Mouse (Mus musculus) right cerebral cortex, postnatal 25 days (tissue): Measurements from ENCODE around the gene Qser1.

Experiments used
- DNase-seq: peaks from one replicate; pipeline ENCODE4 v3.0.0; 2022

Gene Qser1

DNA sequence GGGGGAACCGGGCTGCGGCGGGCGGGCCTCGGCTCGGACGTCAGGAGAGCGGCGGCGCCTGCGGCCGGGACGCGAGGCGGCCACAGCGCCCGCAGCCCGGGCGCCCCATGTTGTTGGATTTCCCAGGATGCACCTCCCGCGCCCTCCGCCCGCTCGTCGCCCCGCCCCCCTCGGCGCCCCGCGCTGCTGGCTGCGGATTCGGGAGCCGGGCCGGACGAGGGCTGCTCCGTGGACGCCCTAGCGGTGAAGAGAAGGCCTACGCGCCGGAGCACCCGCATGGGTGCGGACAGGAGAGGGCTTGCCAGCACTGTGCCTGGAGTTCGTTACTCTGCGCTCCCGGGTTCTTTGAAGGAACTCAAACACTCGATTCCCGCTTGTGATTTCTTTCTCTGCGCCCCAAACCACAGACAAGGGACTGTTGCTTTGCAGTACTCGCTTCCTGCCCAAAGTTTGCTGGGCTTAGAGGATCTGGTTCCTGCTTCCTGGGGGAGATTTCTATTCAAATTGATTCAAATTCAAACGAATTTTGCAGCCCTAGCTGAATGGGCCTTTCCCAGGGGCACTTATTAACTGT is 393 bp upstream of the Qser1 start:
- peak; percentile 89 for DNase-seq

DNA sequence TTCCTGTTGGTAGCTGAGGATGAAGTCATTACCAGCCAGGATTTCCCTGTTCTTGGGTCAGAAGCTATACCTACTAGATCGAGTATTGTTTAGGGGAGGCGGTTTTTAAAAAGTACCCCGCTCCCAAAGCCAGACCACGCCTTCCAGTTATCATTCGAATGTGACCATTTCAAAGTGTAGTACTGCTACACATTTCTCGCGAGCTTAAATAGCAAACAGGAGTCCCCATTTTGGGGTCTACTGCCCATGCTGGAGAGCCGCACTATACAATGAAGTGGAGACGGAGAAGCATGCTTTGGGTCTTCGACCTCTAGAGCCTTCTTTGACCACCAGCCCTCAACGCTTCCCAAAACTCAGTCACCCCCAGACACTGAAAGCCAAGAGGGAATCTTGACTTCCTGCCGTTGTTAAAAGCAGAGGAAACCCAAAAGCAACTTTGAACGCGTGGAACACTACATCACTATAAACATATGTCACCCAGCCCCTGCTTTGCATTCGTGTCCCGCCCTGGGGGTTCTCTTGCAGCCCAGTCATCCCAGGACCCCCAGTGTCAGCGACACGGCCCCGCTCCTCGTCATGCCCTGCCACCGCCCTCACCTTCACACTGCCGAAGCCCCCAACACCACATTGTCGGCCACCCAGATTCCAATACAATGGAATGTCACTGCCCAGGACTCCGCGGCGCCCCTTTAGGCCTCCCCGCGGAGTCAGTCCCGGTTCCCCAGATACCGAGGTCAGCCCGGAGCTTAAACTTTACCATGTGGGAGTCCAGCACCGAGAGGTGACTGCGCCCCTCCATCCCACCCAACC is 794 bp downstream of the Qser1 start:
- DNase-seq, result no peak

DNA sequence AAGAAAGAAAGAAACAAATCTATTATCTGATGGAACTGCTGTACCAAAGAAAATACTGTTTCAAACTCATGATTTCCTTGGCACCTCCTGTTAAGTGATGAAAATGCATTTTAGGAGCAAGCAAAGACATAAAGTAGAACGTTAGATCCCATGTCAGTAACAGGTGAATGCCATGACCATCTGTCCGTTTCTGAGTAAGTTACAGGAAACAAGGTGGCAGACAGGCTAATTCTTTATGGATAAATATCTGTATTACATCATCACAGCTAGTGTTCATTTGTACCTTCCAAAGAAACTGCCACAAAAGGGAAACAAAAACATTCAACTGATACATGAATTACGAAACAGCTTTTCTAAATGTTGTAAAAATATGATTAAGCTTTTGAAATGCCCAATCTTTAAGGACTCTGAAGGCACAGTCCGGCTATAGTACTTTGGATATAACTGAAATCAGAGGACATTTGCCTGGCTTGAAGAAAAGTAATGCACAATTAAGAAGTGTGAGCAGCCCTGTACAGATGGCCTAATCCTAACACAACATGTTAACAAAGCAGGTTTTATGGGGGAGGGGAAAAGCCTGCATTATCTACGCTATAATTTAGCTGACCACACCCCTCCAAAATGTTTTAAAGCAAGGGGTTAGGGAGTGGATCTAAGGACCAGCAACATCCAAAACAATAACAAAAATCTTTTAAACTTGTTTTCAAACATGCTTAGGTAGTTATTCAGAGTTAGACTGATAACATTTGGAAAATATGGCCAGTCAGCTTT is 2.2 kb downstream of the Qser1 start:
- no peak for DNase-seq

DNA sequence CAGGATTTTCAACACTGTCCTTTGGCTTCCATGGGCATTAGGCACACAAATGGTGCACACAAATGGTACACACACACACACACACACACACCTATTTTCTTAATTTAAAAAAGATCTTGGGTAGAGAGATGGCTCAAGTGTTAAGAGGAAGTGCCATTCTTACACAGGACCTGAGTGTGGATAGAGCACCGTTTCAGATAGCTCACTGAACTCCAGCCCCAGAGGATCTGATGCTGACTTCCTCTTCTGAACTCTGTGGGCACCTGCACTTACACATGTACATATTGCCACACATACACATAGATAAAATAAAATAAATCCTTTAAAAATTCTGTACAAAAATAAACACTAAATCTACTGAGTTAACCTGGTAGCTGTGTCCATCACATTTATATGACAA is 11.1 kb downstream of the Qser1 start:
- no peak for DNase-seq

DNA sequence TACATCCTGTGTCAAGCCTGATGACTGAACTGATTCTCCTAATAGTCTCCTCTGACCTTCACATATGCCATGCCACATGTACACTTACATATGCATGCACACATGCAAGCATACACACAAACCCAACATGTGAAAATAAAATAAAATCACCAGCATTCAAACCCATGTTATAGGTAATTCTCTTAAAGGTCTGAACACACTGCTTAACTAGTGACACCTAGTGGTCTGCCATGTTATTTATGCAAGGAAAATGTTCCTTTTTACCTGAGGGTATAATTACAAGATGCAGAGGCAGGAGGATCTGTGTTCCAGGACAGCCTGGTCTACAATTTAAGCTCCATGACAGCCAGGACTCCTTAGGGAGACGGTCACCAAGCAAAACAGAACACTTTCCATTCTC is 41.8 kb downstream of the Qser1 start:
- DNase-seq, result no peak

DNA sequence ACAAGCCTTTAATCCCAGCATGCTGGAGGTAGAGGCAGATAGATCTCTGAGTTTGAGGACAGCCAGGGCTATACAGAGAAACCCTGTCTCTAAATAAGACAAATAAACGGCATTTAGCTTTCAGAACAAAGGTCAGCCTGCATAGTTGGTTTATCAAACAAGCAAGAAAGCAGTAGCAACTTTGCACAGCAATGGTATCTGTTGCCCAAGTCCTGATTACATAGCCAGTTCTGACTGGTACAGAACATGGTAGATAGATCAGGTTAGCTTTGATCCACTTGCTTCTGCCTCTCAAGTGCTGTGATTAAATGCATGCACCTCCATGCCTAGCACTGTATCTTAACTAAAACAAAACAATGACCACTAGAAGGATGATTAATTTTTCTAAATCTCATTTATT is 47.9 kb downstream of the Qser1 start:
- DNase-seq, result no peak

DNA sequence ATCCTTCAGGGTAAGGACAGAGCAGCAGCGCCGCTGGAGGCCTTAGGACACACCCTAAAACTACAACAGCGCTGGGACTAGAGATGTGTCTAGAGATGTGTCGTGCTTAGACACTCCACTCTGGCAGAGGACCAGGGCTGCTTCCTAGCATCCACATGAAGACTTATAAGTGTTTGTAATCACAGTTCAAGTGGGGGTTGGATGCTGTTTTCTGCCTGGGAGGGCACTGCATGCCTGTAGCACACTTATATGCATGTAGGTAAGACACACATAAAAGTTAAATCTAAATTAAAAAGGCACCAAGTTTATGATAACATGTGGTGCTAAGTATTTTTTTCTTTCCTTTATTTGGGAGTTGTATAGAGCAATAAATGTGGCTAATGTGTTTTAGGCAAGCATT is 52.5 kb downstream of the Qser1 start:
- no peak for DNase-seq

DNA sequence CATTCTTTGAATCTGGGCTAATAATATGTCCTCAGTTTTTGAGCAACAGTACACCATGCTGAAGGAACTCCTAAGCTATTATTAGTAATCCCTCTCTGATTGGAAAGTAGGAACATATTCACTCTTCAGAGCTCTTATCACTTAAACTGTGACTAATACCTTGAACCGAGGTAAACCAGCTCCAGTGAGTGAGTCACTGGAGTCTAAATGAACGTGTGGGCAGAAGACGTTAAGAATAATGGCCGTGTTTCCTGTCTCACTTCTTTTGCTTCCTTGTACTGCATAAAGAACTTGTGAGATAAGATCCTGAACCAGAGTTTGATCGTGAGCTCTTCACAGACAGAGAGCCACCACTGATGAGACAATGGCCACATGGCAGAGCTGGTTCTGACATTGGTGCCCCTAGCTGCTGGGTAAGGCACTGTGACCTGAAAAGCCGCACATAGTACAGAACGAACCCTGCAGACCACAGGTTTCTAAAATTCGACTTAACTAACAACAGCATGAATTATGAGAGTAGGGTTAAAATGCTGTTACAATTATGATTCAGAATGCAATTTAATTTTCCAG is 53.3 kb downstream of the Qser1 start:
- no peak for DNase-seq

DNA sequence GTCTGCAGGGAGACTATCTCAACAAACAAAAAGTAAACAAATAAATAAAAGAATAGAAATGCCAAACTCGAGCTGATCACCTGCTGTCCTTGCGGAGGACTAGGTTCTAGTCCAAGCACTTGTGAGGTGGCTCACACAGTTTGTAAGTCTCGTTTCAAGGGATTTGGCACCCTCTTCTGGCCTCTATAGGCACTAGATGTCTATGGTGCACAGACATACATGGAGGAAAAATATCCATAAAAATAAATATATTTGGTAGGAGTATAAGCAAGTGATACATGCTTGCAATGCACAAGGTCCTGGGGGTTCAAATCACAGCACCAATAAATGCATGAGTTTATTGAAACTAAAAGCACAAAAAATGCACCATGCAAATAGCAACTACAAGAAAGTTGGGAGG is 65.9 kb downstream of the Qser1 start:
- DNase-seq, result no peak

DNA sequence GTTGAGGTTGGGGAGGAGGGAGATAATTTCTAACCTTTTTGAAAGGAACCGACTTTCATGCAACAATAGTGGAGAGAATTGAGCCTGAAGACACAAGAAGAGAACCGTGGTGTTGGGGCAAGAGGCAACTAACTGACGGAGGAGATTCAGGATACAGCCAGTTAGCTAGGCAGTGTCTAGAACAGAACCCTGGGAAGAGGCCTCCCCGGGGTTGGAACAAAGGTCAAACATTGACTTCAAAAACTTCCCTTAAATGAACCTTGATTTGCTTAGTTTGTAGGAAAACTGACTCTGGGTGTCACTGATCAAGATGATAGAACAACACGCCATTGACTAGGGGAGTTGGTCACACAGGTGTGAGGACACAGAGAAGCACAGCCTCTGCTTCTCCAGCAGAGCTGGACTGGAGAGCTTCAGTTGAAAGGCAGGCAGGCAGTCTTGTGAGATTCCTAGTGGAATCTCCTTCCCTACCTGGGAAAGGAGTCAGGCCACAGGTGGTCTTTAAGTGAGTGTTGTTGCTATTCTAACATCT is 67.8 kb downstream of the Qser1 start:
- DNase-seq, result no peak

DNA sequence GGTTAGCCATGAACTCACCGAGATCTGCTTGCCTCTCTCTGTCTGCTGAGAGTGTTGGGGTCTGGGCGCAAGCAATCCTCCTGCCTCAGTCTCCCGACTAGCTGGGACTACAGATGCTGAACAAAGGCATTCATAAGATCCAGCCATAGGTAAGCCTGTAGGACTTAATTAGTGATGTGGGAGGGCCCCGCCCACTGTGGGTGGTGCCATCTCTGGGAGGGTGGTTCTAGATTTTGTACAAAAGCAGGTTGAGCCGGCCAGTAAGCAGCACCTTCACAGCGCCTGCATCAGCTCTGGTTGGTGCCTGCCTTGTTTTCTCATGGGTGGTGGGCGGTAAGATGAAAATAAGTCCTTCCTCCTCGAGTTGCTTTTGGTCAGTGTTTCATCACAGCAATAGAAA is 70.3 kb downstream of the Qser1 start:
- no peak for DNase-seq

DNA sequence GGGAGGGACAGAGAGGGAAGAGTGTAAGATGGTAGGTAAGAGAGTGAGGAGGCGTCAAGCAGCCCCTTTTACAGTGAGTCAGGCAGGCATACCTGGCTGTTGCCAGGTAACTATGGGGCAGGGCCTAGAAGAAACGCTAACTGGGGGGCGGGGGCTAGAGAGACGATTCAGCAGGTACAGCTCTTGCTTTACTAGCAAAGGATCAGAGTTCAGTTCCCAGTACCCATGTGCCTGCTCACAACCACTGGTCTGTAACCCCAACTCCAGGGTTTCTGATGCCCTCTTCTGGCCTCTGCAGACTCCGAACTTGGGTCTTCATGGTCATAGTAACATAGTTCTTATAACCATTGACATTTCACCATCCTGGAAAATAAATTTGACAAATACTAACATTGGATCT is 72.6 kb downstream of the Qser1 start:
- no peak for DNase-seq

DNA sequence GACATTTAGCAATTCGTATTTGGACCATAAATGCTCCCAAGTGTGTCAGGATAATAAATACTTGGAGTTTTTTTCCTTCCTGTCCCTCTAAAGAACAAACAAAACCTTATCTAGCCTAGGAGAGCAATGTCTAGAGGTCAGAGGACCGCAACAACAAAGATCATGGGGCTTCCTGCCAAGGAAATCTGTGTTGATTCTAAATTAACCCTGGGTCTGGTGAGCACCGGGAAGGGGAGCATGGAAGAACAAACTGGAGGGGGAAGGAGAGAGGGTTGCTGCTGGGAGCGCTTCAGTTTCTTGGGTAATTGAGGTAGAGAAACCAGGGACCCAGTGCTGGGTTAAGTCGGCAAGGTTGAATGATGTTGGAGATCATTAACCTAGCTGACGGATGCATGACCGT is 73.4 kb downstream of the Qser1 start:
- DNase-seq, result no peak

DNA sequence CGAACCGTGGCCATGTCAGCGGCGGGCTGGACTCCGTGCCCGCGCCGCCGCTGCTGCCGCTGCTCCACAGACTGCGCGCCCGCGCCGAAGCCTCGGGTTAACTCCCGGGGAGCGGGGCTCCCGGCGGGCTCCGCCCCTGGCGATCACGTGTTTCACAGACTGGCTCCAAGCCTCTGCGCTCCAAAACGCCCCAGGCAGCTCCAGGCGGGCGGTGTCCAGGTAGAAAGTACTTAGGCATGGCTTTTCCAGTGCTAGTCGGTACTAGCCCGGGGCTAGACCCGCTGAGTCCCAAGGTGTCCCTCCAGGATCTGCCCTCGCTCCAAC is 73.9 kb downstream of the Qser1 start, which contains the start of gene Depdc7:
Depdc7 (minus strand) TSS at position 138 of the 324 bp plus-strand sequence.
- peak; percentile 84 for DNase-seq

DNA sequence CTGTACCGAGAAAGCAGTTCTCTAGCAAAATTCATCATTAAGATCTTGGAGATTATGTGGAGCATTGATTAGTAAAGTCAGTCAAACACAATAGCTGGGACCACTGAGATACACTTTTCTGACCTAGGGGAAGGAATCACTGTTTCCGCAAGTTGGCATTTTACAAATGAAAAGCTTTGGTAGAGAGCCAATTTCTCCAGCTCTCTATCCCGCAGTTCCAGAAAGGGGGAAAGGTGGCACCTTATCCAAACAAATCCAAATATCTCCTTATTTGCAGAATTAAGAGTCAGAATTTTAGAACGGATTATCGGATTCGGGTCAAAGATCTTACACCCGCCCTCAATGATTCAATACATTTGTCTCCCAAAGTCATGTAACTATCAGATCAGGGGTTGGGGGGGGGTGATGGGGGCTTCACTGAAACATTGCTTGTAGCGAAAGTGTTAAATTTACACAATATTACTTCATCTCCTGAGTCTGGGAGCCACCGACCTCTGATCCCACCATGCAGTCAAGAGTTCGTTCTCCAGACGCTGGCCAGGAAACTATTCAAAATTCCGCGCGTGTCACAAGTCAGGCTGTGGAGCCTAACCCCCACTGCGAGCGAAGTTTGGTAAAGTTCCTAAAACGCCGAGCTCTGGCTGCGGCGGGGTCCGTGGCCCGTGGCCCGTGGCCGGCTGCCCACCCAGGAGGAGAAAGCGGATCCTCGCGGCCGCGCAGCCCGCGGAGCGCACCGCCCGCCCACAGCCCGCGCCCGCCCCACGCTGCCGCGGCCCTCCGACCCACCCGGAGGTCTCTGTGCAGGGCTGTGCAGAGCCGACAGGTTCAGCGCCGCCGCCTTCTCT is 74.4 kb downstream of the Qser1 start:
- no peak for DNase-seq

DNA sequence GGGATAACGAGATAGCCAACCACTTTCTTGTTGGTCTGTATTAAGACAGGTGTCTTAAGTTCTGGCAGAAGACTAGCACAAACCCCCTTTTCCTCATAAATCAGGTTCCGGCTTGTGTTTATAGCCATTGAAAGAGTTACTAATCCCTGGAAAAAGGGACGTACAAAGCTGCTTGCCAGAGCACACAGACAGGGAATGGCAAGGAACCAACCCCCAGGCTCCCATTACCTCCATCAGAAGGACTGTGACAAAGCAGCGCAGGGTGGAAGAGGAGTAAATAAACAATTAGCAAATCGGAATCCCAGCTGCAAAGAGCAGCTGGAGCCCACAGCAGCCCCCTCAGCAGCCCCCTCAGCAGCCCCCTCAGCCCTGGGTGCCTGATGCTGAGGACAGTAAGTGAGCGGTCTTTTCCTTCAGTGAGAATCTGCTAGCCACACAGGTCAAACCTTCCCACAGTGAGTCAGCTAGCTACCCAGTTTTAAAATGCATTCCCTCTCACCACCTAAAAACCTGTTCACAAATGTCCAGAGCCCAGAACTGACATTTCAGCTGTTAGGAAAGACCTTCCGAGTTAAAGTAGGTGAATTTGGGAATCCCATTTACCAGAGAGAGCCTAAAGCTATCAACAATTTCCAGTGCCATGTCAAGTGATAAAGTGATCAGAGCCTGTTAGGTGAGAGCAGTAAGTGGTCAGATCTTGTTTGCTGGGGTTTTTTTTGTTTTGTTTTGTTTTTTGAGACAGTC is 75.4 kb downstream of the Qser1 start:
- DNase-seq, result no peak

DNA sequence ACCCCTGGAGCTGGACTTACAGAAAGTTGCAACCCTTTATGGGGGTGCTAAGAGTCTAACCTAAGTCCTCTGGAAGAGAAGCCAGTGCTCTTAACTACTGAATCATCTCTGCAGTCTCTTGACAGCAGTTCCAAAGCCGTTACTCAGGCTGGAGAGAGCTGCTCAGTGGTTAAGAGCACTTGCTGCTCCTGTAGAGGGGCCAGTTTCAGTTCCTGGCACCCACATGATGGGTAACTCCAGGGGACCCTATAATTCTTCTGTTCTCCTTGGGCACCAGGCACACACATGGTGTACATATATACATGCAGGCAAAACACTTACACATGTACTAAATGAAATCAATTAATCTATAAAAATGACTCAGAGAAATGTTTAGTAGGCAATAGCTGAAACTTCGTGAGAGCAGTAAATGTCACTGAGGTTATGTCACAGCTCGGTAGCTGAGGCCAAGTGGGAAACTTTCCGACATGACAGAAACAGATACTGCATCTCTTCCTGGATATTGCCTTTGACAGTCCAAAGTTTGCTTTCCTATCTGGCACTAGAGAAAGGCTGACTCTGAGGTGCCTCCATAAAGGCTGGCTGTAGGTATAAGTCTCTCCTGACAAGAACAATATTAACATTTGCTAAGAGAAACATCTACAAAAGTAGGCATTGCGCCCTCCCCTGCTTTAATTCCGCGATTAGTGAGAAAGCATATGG is 76.2 kb downstream of the Qser1 start:
- no peak for DNase-seq

DNA sequence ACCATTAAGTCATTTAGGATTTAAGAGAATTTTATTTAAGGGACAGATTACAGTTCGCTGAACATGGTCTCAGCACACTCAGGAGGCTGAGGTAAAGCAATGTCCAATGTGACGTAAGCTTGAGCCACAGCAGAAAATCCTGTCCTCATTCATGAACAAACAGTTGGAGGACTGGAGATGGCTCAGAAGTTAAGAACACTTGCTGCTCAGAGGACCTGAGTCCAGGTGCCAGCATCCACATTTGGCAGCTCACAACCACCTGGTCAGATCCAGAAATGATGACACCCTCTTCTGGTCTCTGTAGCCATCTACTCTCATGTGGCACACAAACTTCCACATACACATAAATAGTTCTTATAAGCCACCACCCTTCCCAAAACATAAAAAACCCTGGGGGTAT is 76.9 kb downstream of the Qser1 start:
- no peak for DNase-seq

DNA sequence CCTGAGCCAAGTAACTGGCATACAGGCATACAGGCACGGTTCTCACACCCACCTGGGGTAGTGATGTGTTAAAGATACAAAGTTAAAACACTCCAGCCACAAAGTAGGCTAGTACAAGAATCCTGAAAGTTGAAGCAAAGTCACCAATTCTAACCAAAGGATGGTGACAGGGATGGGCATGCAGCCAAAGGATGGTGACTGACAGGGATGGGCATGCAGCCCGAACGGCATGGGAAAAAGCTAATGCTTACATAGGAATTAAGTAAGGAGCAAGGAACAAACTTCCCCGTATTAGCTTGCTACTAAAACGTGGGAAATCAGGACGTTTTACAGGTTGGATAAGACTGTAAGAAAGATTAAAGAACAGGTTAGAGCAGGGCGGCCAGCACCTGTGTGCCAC is 80.3 kb downstream of the Qser1 start:
- DNase-seq, result no peak

DNA sequence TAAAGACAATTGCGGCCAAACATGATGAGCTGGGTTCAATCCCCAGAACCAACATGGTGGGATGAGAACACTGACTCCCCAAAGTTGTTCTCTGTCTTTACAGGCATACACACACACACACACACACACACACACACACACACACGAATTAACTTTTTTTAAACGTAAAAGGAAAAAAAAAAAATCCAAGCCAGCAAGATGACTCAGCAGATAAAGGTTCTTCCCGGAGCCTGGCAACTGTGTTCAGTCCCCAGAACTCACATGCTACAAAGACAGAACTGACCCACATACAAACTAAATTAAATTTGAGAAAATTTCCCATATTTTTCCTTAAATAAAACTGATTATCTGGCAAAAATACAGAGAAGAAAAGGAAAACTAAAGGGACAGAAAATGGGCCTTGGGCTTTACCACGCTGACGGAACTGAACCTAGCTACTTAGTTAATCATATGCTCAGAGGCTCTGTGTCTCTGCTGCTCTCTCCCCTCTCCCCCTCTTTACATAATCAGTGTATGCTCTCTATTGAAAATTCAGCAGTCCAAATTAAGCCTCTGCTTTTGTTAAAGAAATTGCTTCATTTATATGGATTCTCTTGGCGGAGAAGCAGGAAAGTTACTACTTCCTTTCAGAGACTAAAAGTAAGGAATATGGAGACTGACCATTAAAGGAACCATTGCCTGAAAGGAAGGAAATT is 83.9 kb downstream of the Qser1 start:
- no peak for DNase-seq

DNA sequence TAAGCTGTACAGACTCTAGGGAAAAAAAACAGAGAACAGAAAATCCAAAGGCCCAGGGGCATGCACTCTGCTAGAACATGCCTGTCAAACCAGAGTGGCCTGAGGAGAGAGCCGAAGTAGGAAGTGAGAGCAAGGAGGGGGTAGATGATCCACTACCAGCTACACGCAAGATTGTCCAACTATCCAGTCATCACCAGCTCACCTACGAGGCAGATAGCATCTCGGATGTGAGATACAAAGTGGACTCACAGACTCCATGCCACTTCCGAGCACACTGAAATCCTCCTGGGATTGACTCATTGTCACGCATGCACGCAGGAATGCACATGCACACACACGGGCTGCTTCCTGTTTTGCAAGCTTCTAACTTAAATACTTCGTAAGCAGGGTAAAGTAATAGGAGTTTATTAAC is 84.5 kb downstream of the Qser1 start:
- DNase-seq, result no peak
